Mouse (Mus musculus) CD4-positive naive resting alpha-beta T cell, adult 76 days (primary cell): ENCODE measurements around the gene Mndal. TPM values are rescaled to one million over a fixed set of nuclear protein-coding genes. Genes with fewer than 3 reads are reported as not detected.

Source experiments
- total RNA-seq: library from RNA; stranded (reverse); gene quantifications from one replicate; pipeline ENCODE4 v1.2.4, GENCODE M21; 2023

Gene Mndal
- 294 TPM for total RNA-seq

DNA sequence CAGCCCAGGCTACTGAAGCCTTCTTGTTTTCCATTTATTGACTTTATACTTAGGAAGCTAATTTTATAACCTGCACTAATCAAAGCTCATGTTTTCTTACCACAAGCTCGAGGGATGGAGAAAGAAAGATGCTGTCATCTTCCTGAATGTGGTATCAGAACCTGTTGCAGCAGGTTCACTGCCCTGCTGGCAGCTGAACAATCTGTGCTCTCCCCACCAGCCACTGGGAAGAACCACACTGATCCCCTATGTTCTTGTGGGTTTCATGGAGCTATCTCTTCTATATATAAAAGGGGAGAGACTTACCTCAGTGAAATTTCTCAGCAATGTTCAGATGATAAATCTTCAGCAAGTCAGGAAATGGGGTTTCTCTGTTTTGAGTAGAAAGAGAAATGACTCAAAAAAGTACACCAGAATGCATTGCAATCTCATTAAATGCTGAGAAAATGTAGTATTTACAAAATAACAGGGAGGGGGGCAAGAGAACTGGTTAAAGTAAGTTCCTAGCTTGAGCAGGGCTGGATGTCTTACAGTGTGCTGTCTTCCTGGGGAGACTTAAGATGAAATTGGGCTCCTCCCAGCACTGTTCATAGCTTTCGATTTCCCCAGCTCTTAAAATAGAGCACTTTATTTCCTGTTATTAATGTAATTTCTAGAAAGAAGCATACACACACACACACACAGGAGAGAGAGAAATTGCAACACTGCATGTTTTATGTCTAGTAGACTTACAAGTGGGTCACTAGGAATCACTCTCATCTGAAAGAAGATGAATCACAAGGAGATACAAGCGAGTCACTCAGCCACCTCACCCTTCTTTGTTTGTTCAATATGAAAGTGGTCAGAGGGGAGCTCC is at the start of gene Mndal, which contains the start of gene Ifi203:
TSS of gene Mndal (minus strand) at position 568 of the 856 bp plus-strand sequence.
TSS of gene Ifi203 (minus strand) at position 749 of the 856 bp plus-strand sequence.

DNA sequence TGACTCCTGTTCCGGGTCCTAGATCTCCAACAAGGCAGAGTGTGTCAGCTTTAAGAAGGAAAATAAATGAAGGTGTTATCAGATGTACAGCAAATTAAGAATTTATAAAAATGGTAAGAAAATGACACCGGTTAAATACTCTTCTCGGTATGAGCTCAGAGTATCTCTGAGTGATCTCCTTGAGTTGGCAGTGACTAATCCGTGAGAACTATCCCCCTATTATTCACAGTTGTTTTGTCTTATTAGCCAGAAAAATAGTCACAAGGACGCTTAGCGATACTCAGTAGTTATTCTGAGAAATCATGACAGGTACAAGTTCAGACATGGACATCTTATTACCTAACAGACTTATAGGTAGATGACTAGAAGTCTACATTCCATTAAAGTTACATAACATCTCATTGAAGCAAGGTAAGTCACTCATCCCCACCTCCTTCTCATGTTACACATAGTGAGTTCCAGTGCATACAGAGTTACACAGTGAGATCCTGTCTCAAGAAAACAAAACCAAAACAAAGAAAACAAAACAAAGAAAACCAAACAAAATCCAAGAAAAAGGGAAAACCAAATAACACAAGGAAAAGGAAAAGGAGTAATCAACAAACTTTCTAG is 40.5 kb upstream of the Mndal start, which contains the start of gene Ifi202b:
TSS of gene Ifi202b (minus strand) at position 51 of the 612 bp plus-strand sequence.

DNA sequence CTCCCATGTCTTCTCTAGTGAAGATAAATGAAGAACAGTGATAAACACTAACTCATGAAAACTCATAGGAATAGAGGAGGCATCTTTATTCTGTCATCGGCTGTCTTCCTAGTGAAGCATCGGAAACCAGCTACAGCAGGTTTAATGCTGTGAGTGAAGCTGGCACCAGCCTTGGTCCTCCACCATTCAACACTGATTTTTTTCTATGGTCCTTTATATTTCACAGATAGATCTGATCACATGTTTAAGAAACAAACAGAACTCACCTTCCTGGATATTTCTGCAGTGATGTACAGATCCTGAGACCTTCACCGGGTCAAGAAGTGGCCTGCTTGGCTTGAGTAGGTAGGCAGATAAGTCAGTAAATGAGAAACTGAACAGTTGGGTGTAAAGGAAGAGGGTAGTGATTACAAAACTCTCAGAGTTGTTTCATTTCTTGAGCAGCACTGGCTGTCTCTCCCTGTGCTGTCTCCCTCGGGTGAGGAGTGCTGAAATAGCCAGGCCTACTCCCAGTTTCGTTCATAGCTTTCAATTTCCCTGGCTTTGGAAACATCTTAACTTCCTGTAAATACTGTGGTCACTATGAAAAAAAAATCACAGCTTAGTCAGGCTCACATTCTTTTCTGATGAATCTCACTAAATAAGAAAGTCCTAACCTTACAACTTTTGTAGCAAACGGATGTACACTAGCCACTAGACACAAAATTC is 29.6 kb downstream of the Mndal start, which contains the start of gene Ifi211:
TSS of gene Ifi211 (minus strand) at position 499 of the 708 bp plus-strand sequence.

Other genes with a start within 250 kb of the Mndal start
- 1.3 TPM for gene Ifi207, start 200.7 kb downstream of the Mndal start, total RNA-seq
- 4.5 TPM for gene Ifi204, start 175.5 kb downstream of the Mndal start, total RNA-seq
- not detected for gene Ifi211, start 29.4 kb downstream of the Mndal start, total RNA-seq
- 154 TPM for gene Ifi203, start 181 bp upstream of the Mndal start, total RNA-seq
- not detected for gene Ifi202b, start 40.3 kb upstream of the Mndal start, total RNA-seq
- 2.6 TPM for gene Ifi205, start 89.3 kb upstream of the Mndal start, total RNA-seq
- not detected for gene Olfr433, start 98.2 kb upstream of the Mndal start, total RNA-seq
- not detected for gene Olfr432, start 106.7 kb upstream of the Mndal start, total RNA-seq
- not detected for gene Olfr430, start 124.1 kb upstream of the Mndal start, total RNA-seq
- gene Olfr429, start 141.8 kb upstream of the Mndal start, total RNA-seq, result not detected
- not detected for gene Olfr427, start 154.4 kb upstream of the Mndal start, total RNA-seq
- not detected for gene Olfr231, start 178.7 kb upstream of the Mndal start, total RNA-seq
- gene Olfr424, start 189.0 kb upstream of the Mndal start, total RNA-seq, result not detected
- gene Olfr420, start 213.1 kb upstream of the Mndal start, total RNA-seq, result not detected
- 1.2 TPM for gene Spta1, start 230.3 kb upstream of the Mndal start, total RNA-seq